Mouse (Mus musculus) liver, embryonic 15.5 days (tissue): ENCODE data around the gene Acot5. TPM values are rescaled to one million over a fixed set of nuclear protein-coding genes. Genes with fewer than 3 reads are reported as not detected.

Experiments used
- polyA plus RNA-seq: library from polyadenylated mRNA; unstranded; fragments of >200 nt; fragmentation: Nextera tagmentation; extraction: Ambion mirVana; gene quantifications from 2 replicates; pipeline ENCODE4 v1.2.1, GENCODE M21; 2015

Gene Acot5
- polyA plus RNA-seq, 1 experiment from 2014 or later = 0.06 TPM

Other genes with a start within 250 kb of the Acot5 start
- gene Numb, start 147.4 kb upstream of the Acot5 start, polyA plus RNA-seq = 15.0 and 15.9 TPM in 2 replicates
- 7.1 and 7.8 TPM in 2 replicates for gene Riox1, start 118.7 kb upstream of the Acot5 start, polyA plus RNA-seq
- not detected in 2 replicates for gene Heatr4, start 84.5 kb upstream of the Acot5 start, polyA plus RNA-seq
- 12.4 and 12.6 TPM in 2 replicates for gene Acot2, start 81.5 kb upstream of the Acot5 start, polyA plus RNA-seq
- 35.8 and 44.5 TPM in 2 replicates for gene Acot1, start 59.8 kb upstream of the Acot5 start, polyA plus RNA-seq
- gene Acot4, start 30.9 kb upstream of the Acot5 start, polyA plus RNA-seq = 10.4 and 11.2 TPM in 2 replicates
- not detected in 2 replicates for gene Gm49366, start 30.4 kb upstream of the Acot5 start, polyA plus RNA-seq
- gene Acot3, start 17.2 kb upstream of the Acot5 start, polyA plus RNA-seq = 6.6 and 7.4 TPM in 2 replicates
- gene Acot6, start 31.3 kb downstream of the Acot5 start, polyA plus RNA-seq = 0.44 and 0.66 TPM in 2 replicates
- gene Dnal1, start 45.0 kb downstream of the Acot5 start, polyA plus RNA-seq = 0.23 and 0.24 TPM in 2 replicates
- 0.16 and 0.24 TPM in 2 replicates for gene Pnma1, start 79.2 kb downstream of the Acot5 start, polyA plus RNA-seq
- 7.7 and 8.7 TPM in 2 replicates for gene Elmsan1, start 149.6 kb downstream of the Acot5 start, polyA plus RNA-seq
- 22.4 and 23.7 TPM in 2 replicates for gene Ptgr2, start 215.9 kb downstream of the Acot5 start, polyA plus RNA-seq
- gene Zfp410, start 247.5 kb downstream of the Acot5 start, polyA plus RNA-seq = 35.4 and 38.4 TPM in 2 replicates